Mouse (Mus musculus) common myeloid progenitor, adult 5-6 weeks (primary cell): ENCODE results near the gene Gm12185. TPM values are rescaled to one million over a fixed set of nuclear protein-coding genes. Genes with fewer than 3 reads are reported as not detected.
"Not testable (repeated sequence)": the region's sequence is repeated elsewhere in the genome, so short reads cannot be mapped to it uniquely, and the experiment has no call there.

Experiments
- ATAC-seq: replicated peaks from 2 replicates; pipeline ENCODE4 v1.8.0; 2016; ENCODE audit warnings: low read depth, mild to moderate bottlenecking, moderate TSS enrichment, inconsistent platforms; ENCODE audit not compliant: poor library complexity, severe bottlenecking
- total RNA-seq: library from RNA; stranded (forward); fragments of 200-1000, 187-1606 nt; gene quantifications from 2 replicates; pipeline ENCODE4 v1.2.3, GENCODE M21; 2017

Gene Gm12185
- total RNA-seq, 1 experiment from 2014 or later: 6.7 TPM

GRCm38 (mm10) chr11:48923818-48924217 is 68.2 kb downstream of the Gm12185 start:
- peak; percentile 78 for ATAC-seq

GRCm38 (mm10) chr11:48918380-48918779 is 73.6 kb downstream of the Gm12185 start:
- ATAC-seq: no peak

GRCm38 (mm10) chr11:48913611-48914010 is 78.4 kb downstream of the Gm12185 start:
- peak; percentile 54; the same call in 1 of the 2 replicates for ATAC-seq

GRCm38 (mm10) chr11:48908459-48908858 is 83.6 kb downstream of the Gm12185 start:
- ATAC-seq: no peak

- peak; percentile 37; the same call in 1 of the 2 replicates for ATAC-seq
Observed at GRCm38 (mm10) chr11:48902021-48902420, 90.0 kb downstream of the Gm12185 start, which contains the start of gene Gm5431. Gm5431 (minus strand) TSS chr11:48902214.

GRCm38 (mm10) chr11:48901567-48901930 is 90.5 kb downstream of the Gm12185 start:
- ATAC-seq: not testable (repeated sequence)

- peak; percentile 88 for ATAC-seq
Observed at GRCm38 (mm10) chr11:48900654-48901566, 91.1 kb downstream of the Gm12185 start.

- ATAC-seq: no peak
Observed at GRCm38 (mm10) chr11:48898812-48899431, 93.1 kb downstream of the Gm12185 start.

GRCm38 (mm10) chr11:48876680-48877079 is 115.3 kb downstream of the Gm12185 start:
- ATAC-seq: no peak

GRCm38 (mm10) chr11:48875343-48875837 is 116.6 kb downstream of the Gm12185 start:
- not testable (repeated sequence) for ATAC-seq

GRCm38 (mm10) chr11:48874465-48874864 is 117.6 kb downstream of the Gm12185 start:
- ATAC-seq: peak; percentile 40

- ATAC-seq: peak; percentile 30
Observed at GRCm38 (mm10) chr11:48873591-48874290, 118.3 kb downstream of the Gm12185 start.

- ATAC-seq: no peak
Observed at GRCm38 (mm10) chr11:48872695-48873300, 119.2 kb downstream of the Gm12185 start.

- ATAC-seq: peak; percentile 22
Observed at GRCm38 (mm10) chr11:48871817-48872541, 120.0 kb downstream of the Gm12185 start.

GRCm38 (mm10) chr11:48871201-48871772 is 120.7 kb downstream of the Gm12185 start, which contains the start of gene Irgm1:
Irgm1 (minus strand) TSS chr11:48871683.
- ATAC-seq: peak; percentile 46

- ATAC-seq: peak; percentile 13; the same call in 1 of the 2 replicates
Observed at GRCm38 (mm10) chr11:48870781-48871180, 121.2 kb downstream of the Gm12185 start.

- ATAC-seq: no peak
Observed at GRCm38 (mm10) chr11:48869380-48870110, 122.5 kb downstream of the Gm12185 start.

- no peak for ATAC-seq
Observed at GRCm38 (mm10) chr11:48866481-48866880, 125.5 kb downstream of the Gm12185 start.
